ENCODE assay signal across 8 mouse cellular contexts in genomic region chr6:124413770-124414149, GRCm38 (mm10). TPM values are rescaled to one million over a fixed set of nuclear protein-coding genes. Genes with fewer than 3 reads are reported as not detected.
DNase-seq lines count a peak whose midpoint lies in the region; ATAC-seq and TF ChIP-seq lines count a peak whose summit lies in the region.

No protein-coding gene starts in this region.

- peak overlapping the region; percentile 69 for H3K4me3 ChIP-seq in cerebellum, adult 2 months (replicated peaks; ENCODE audit: insufficient read depth, low read depth, low read length)
- H3K4me3 ChIP-seq in megakaryocyte, embryonic 14.5 days (replicated peaks), result peak overlapping the region; percentile 99
- peak overlapping the region; percentile 94 for H3K4me3 ChIP-seq in limb, embryonic 14.5 days (replicated peaks; ENCODE audit: low read length)
- peak overlapping the region; percentile 84 for H3K4me3 ChIP-seq in stomach, embryonic 14.5 days (ENCODE audit: low read depth, low read length)

- no peaks in the 10 kb centered on the region for H3K9me3 ChIP-seq in megakaryocyte, embryonic 14.5 days
- H3K9me3 ChIP-seq in limb, embryonic 14.5 days (ENCODE audit: control insufficient read depth, low read length), result no peaks in the 10 kb centered on the region
- H3K9me3 ChIP-seq in stomach, embryonic 14.5 days (ENCODE audit: control insufficient read depth, low read depth, low read length), result no peaks in the 10 kb centered on the region

- H3K4me2 ChIP-seq in limb, embryonic 14.5 days (replicated peaks; ENCODE audit: low read depth, low read length, severe bottlenecking), result peak overlapping the region; percentile 88
- peak overlapping the region; percentile 68 for H3K4me2 ChIP-seq in stomach, embryonic 14.5 days (replicated peaks; ENCODE audit: low read depth, low read length)

- TF ChIP-seq CTCF in cerebellum, adult 2 months (IDR thresholded peaks at IDR 0.05; ENCODE audit: borderline replicate concordance, insufficient read depth, low read depth, low read length), result no peak

- no peak for DNase-seq in cerebellum, adult 2 months
- no peak for DNase-seq in cerebellum, adult 11-12 months
- DNase-seq in limb, embryonic 14.5 days (ENCODE audit: low spot score), result no peak
- DNase-seq in layer of hippocampus, postnatal 36 days, result no peak
- DNase-seq in adrenal gland, postnatal 36 days, result no peak

- 54% methylated on average over 3 of the region's 3 CpGs for WGBS in cerebellum, adult 2 months
- 76% methylated on average over 3 of the region's 3 CpGs for WGBS in limb, embryonic 14.5 days
- WGBS in stomach, embryonic 14.5 days, result 48% methylated on average over 3 of the region's 3 CpGs

- H3K36me3 ChIP-seq in megakaryocyte, embryonic 14.5 days (replicated peaks; ENCODE audit: low read length), result peaks cover 38% of the 10 kb centered on the region
- H3K36me3 ChIP-seq in limb, embryonic 14.5 days (ENCODE audit: control insufficient read depth, insufficient read depth, low read length), result peaks cover 28% of the 10 kb centered on the region
- peaks cover 16% of the 10 kb centered on the region for H3K36me3 ChIP-seq in stomach, embryonic 14.5 days (ENCODE audit: control insufficient read depth, insufficient read depth, low read length)

- H3K4me1 ChIP-seq in cerebellum, adult 2 months (ENCODE audit: control insufficient read depth, insufficient read depth, low read length), result peaks cover 3% of the 10 kb centered on the region; the same call in 1 of the 2 replicates
- H3K4me1 ChIP-seq in megakaryocyte, embryonic 14.5 days, result peaks cover 26% of the 10 kb centered on the region
- H3K4me1 ChIP-seq in limb, embryonic 14.5 days (ENCODE audit: control insufficient read depth, insufficient read depth, low read length), result peaks cover 6% of the 10 kb centered on the region; the same call in 1 of the 2 replicates
- peaks cover 3% of the 10 kb centered on the region; the same call in 1 of the 2 replicates for H3K4me1 ChIP-seq in stomach, embryonic 14.5 days (ENCODE audit: control insufficient read depth, insufficient read depth, low read length)

- ATAC-seq in megakaryocyte, adult 5-6 weeks (ENCODE audit: poor library complexity, severe bottlenecking), result no peak
- no peak for ATAC-seq in limb, embryonic 14.5 days (ENCODE audit: low FRiP score, low read depth)
- ATAC-seq in stomach, embryonic 14.5 days (ENCODE audit: insufficient number of reproducible peaks, insufficient read depth, low FRiP score, low read depth), result no peak

- H3K27ac ChIP-seq in cerebellum, adult 2 months (ENCODE audit: insufficient read depth, low read length), result no peak overlapping the region
- no peak overlapping the region for H3K27ac ChIP-seq in limb, embryonic 14.5 days (replicated peaks; ENCODE audit: low read depth, low read length)
- no peak overlapping the region for H3K27ac ChIP-seq in stomach, embryonic 14.5 days (ENCODE audit: low read length)

- H3K27me3 ChIP-seq in cerebellum, adult 2 months (ENCODE audit: control insufficient read depth, insufficient read depth, low read length), result no peaks in the 10 kb centered on the region
- H3K27me3 ChIP-seq in megakaryocyte, embryonic 14.5 days (replicated peaks), result no peaks in the 10 kb centered on the region
- no peaks in the 10 kb centered on the region for H3K27me3 ChIP-seq in limb, embryonic 14.5 days (ENCODE audit: control insufficient read depth, insufficient read depth, low read length)
- no peaks in the 10 kb centered on the region for H3K27me3 ChIP-seq in stomach, embryonic 14.5 days (ENCODE audit: control insufficient read depth, insufficient read depth, low read length)

- H3K9ac ChIP-seq in limb, embryonic 14.5 days (ENCODE audit: low read depth, low read length, severe bottlenecking), result peak overlapping the region; percentile 88; the same call in 1 of the 2 replicates
- H3K9ac ChIP-seq in stomach, embryonic 14.5 days (replicated peaks; ENCODE audit: low read depth, low read length), result peak overlapping the region; percentile 79; the same call in 1 of the 2 replicates

- TF ChIP-seq POLR2A in cerebellum, adult 2 months (IDR thresholded peaks at IDR 0.05; ENCODE audit: borderline replicate concordance, insufficient read depth, low read length), result no peak
- no peak for TF ChIP-seq POLR2A in limb, embryonic 14.5 days (IDR thresholded peaks at IDR 0.05; ENCODE audit: borderline replicate concordance, extremely low read depth, insufficient read depth, insufficient read length)

RNA-seq across cellular contexts. Expression of gene Pex5, which starts 1.1 kb away (rescaled TPM):
- 57.1 and 58.5 TPM in 2 replicates for polyA plus RNA-seq in cerebellum, adult 2 months (2012; rRNA removed)
- 4.7 and 7.5 TPM in 2 replicates for polyA plus RNA-seq in megakaryocyte, embryonic 14.5 days (2012; ENCODE audit: insufficient read depth, low replicate concordance)
- total RNA-seq in megakaryocyte, adult 5-6 weeks (2015), result 16.1 and 16.8 TPM in 2 replicates
- 17.7 and 18.4 TPM in 2 replicates for total RNA-seq in megakaryocyte, adult 5-6 weeks (2017)
- polyA plus RNA-seq in limb, embryonic 14.5 days (2012; rRNA removed), result 53.9 and 60.7 TPM in 2 replicates
- 34.7 and 43.3 TPM in 2 replicates for polyA plus RNA-seq in limb, embryonic 14.5 days (2014; fragmentation: Nextera tagmentation; extraction: Ambion mirVana)
- 32.1 and 32.3 TPM in 2 replicates for polyA plus RNA-seq in stomach, embryonic 14.5 days (2014; fragmentation: Nextera tagmentation; extraction: Ambion mirVana)
- 10 to 100 TPM; 60.9 to 64.6 TPM for total RNA-seq in layer of hippocampus, postnatal 36 days (2021)
- total RNA-seq in adrenal gland, postnatal 36 days (2021), result 10 to 100 TPM; 89.5 to 96.9 TPM

RNA-seq across cellular contexts. Expression of gene Clstn3, which starts 50.8 kb away (rescaled TPM):
- 385 and 434 TPM in 2 replicates for polyA plus RNA-seq in cerebellum, adult 2 months (2012; rRNA removed)
- polyA plus RNA-seq in megakaryocyte, embryonic 14.5 days (2012; ENCODE audit: insufficient read depth, low replicate concordance), result 35.8 and 76.2 TPM in 2 replicates
- 0.11 and 1.2 TPM in 2 replicates for total RNA-seq in megakaryocyte, adult 5-6 weeks (2015)
- 0.51 and 0.73 TPM in 2 replicates for total RNA-seq in megakaryocyte, adult 5-6 weeks (2017)
- polyA plus RNA-seq in limb, embryonic 14.5 days (2012; rRNA removed), result 11.2 and 16.3 TPM in 2 replicates
- 5.1 and 6.4 TPM in 2 replicates for polyA plus RNA-seq in limb, embryonic 14.5 days (2014; fragmentation: Nextera tagmentation; extraction: Ambion mirVana)
- 4.9 and 5.4 TPM in 2 replicates for polyA plus RNA-seq in stomach, embryonic 14.5 days (2014; fragmentation: Nextera tagmentation; extraction: Ambion mirVana)
- total RNA-seq in layer of hippocampus, postnatal 36 days (2021), result 100 to 1,000 TPM; 255 to 264 TPM
- total RNA-seq in adrenal gland, postnatal 36 days (2021), result 10 to 100 TPM; 54.9 to 78.2 TPM
